Mouse (Mus musculus): ENCODE data around the gene Gm20671. TPM values are rescaled to one million over a fixed set of nuclear protein-coding genes. Genes with fewer than 3 reads are reported as not detected.
A peak's percentile ranks its signal among the peaks of the same experiment; 100 is the strongest.
"Not testable (repeated sequence)": the region's sequence is repeated elsewhere in the genome, so short reads cannot be mapped to it uniquely, and the experiment has no call there.

The Gm20671 gene
- total RNA-seq, 2 experiments from 2014 or later = not detected

GRCm38 (mm10) chr5:32740138-32740537 is 86.8 kb downstream of the Gm20671 start:
- DNase-seq (ENCODE audit: low spot score in 2 of 2) = no peak

GRCm38 (mm10) chr5:32736770-32737169 is 90.1 kb downstream of the Gm20671 start:
- not testable (repeated sequence) for DNase-seq (ENCODE audit: low spot score in 2 of 2)

- no peak for DNase-seq (ENCODE audit: low spot score in 2 of 2)
These were observed 91.1 kb downstream of the Gm20671 start for GRCm38 (mm10) chr5:32735779-32736178.

- DNase-seq (ENCODE audit: low spot score in 2 of 2) = not testable (repeated sequence)
These were observed 93.0 kb downstream of the Gm20671 start for GRCm38 (mm10) chr5:32733892-32734291.

- no peak for DNase-seq (ENCODE audit: low spot score in 2 of 2)
These were observed 98.1 kb downstream of the Gm20671 start for GRCm38 (mm10) chr5:32728851-32729250.

- no peak for DNase-seq (ENCODE audit: low spot score in 2 of 2)
These were observed 98.6 kb downstream of the Gm20671 start for GRCm38 (mm10) chr5:32728300-32728699.

GRCm38 (mm10) chr5:32725397-32725796 is 101.5 kb downstream of the Gm20671 start:
- not testable (repeated sequence) for DNase-seq (ENCODE audit: low spot score in 2 of 2)

GRCm38 (mm10) chr5:32723981-32724380 is 102.9 kb downstream of the Gm20671 start:
- no peak for DNase-seq (ENCODE audit: low spot score in 2 of 2)

- DNase-seq (ENCODE audit: low spot score in 2 of 2) = not testable (repeated sequence)
These were observed 104.2 kb downstream of the Gm20671 start for GRCm38 (mm10) chr5:32722711-32723110.

- no peak for DNase-seq (ENCODE audit: low spot score in 2 of 2)
These were observed 104.6 kb downstream of the Gm20671 start for GRCm38 (mm10) chr5:32722263-32722662.

- DNase-seq (ENCODE audit: low spot score in 2 of 2) = no peak
These were observed 105.6 kb downstream of the Gm20671 start for GRCm38 (mm10) chr5:32721316-32721715.

- no peak for DNase-seq (ENCODE audit: low spot score in 2 of 2)
These were observed 106.5 kb downstream of the Gm20671 start for GRCm38 (mm10) chr5:32720416-32720815.

- no peak for DNase-seq (ENCODE audit: low spot score in 2 of 2)
These were observed 108.0 kb downstream of the Gm20671 start for GRCm38 (mm10) chr5:32718916-32719315.

- no peak for DNase-seq (ENCODE audit: low spot score in 2 of 2)
These were observed 109.2 kb downstream of the Gm20671 start for GRCm38 (mm10) chr5:32717726-32718125.

- peak; percentile 77 to 80 for DNase-seq (ENCODE audit: low spot score in 2 of 2)
These were observed 113.0 kb downstream of the Gm20671 start for GRCm38 (mm10) chr5:32713703-32714467.

- no peak for DNase-seq (ENCODE audit: low spot score in 2 of 2)
These were observed 113.7 kb downstream of the Gm20671 start for GRCm38 (mm10) chr5:32713042-32713702.

- no peak for DNase-seq (ENCODE audit: low spot score in 2 of 2)
These were observed 114.5 kb downstream of the Gm20671 start for GRCm38 (mm10) chr5:32712221-32713041.

- DNase-seq (ENCODE audit: low spot score in 2 of 2) = no peak
These were observed 115.4 kb downstream of the Gm20671 start for GRCm38 (mm10) chr5:32711485-32711884.

GRCm38 (mm10) chr5:32706226-32706780 is 120.6 kb downstream of the Gm20671 start:
- no peak for DNase-seq (ENCODE audit: low spot score in 2 of 2)

- DNase-seq (ENCODE audit: low spot score in 2 of 2) = no peak
These were observed 129.6 kb downstream of the Gm20671 start for GRCm38 (mm10) chr5:32697208-32697867.

- no peak for DNase-seq (ENCODE audit: low spot score in 2 of 2)
These were observed 133.5 kb downstream of the Gm20671 start for GRCm38 (mm10) chr5:32693411-32693810.
